Mouse (Mus musculus) heart, embryonic 11.5 days (tissue): Measurements from ENCODE around the gene Dguok. TPM values are rescaled to one million over a fixed set of nuclear protein-coding genes. Genes with fewer than 3 reads are reported as not detected.

ENCODE experiments used
- ATAC-seq: fragments of 200-750 bp; cut with Nextera tagmentation; replicated peaks from 2 replicates; pipeline ENCODE4 v1.8.0; 2017; ENCODE audit warnings: moderate library complexity; ENCODE audit not compliant: insufficient number of reproducible peaks, low FRiP score, low TSS enrichment
- H3K27ac ChIP-seq: fragments of 300-500 bp; sonication (generic); 2 replicates; pipeline ENCODE4 v1.5.1; 2014; ENCODE audit warnings: mild to moderate bottlenecking, low read depth, low read length
- H3K27me3 ChIP-seq: fragments of 300-500 bp; sonication (generic); 2 replicates; pipeline ENCODE4 v1.6.1; 2014; ENCODE audit warnings: mild to moderate bottlenecking, low read length, mixed read lengths; ENCODE audit not compliant: control insufficient read depth, insufficient read depth
- H3K36me3 ChIP-seq: fragments of 300-500 bp; sonication (generic); 2 replicates; pipeline ENCODE4 v1.6.1; 2014; ENCODE audit warnings: mild to moderate bottlenecking, low read length, moderate library complexity, mixed read lengths; ENCODE audit not compliant: control insufficient read depth, insufficient read depth
- H3K4me1 ChIP-seq: fragments of 300-500 bp; sonication (generic); 2 replicates; pipeline ENCODE4 v1.6.1; 2014; ENCODE audit warnings: low read length; ENCODE audit not compliant: control insufficient read depth, insufficient read depth
- H3K4me2 ChIP-seq: fragments of 300-500 bp; sonication (generic); 2 replicates; pipeline ENCODE4 v1.6.1; 2014; ENCODE audit warnings: mild to moderate bottlenecking, moderate library complexity
- H3K4me3 ChIP-seq: fragments of 300-500 bp; sonication (generic); 2 replicates; pipeline ENCODE4 v1.5.1; 2014; ENCODE audit warnings: low read depth, low read length
- H3K9ac ChIP-seq: fragments of 300-500 bp; sonication (generic); 2 replicates; pipeline ENCODE4 v1.6.1; 2014; ENCODE audit warnings: mild to moderate bottlenecking, low read depth, low read length, moderate library complexity
- H3K9me3 ChIP-seq: fragments of 300-500 bp; sonication (generic); replicated peaks from 2 replicates; pipeline ENCODE4 v1.6.1; 2016; ENCODE audit warnings: low read length; ENCODE audit not compliant: control insufficient read depth
- WGBS: fragments of 180-500 bp; shearing (Covaris S2); extraction: QIAGEN DNeasy Blood & Tissue Kit; methylation state at CpG from one replicate; pipeline ENCODE4 v1.1.7; 2014; ENCODE audit not compliant: insufficient replicate concordance; 5-methylcytosine and 5-hydroxymethylcytosine counted together
- polyA plus RNA-seq: library from polyadenylated mRNA; unstranded; fragments of >200 nt; fragmentation: Nextera tagmentation; extraction: Ambion mirVana; gene quantifications from 2 replicates; pipeline ENCODE4 v1.2.1, GENCODE M21; 2014

Dguok gene
- polyA plus RNA-seq, 1 experiment from 2014 or later: 47.9 TPM

GRCm38 (mm10) chr6:83490622-83491021, 16.1 kb downstream of the Dguok start:
- no peak for ATAC-seq
- no peak overlapping the region for H3K4me2 ChIP-seq
- no peak overlapping the region for H3K27ac ChIP-seq
- 59% methylated on average over 4 of the region's 4 CpGs for WGBS
- peaks cover 17% of the 10 kb centered on the region for H3K36me3 ChIP-seq
- no peaks in the 10 kb centered on the region for H3K27me3 ChIP-seq
- no peak overlapping the region for H3K9ac ChIP-seq
- no peaks in the 10 kb centered on the region for H3K4me1 ChIP-seq
- no peak overlapping the region for H3K4me3 ChIP-seq
- H3K9me3 ChIP-seq: no peaks in the 10 kb centered on the region

GRCm38 (mm10) chr6:83488200-83488599, 18.6 kb downstream of the Dguok start:
- H3K27me3 ChIP-seq: no peaks in the 10 kb centered on the region
- 91% methylated on average over 5 of the region's 5 CpGs for WGBS
- no peak for ATAC-seq
- no peak overlapping the region for H3K4me2 ChIP-seq
- no peaks in the 10 kb centered on the region for H3K4me1 ChIP-seq
- H3K36me3 ChIP-seq: peaks cover 23% of the 10 kb centered on the region
- H3K27ac ChIP-seq: no peak overlapping the region
- no peak overlapping the region for H3K4me3 ChIP-seq
- H3K9ac ChIP-seq: no peak overlapping the region
- no peaks in the 10 kb centered on the region for H3K9me3 ChIP-seq

GRCm38 (mm10) chr6:83487298-83487697, 19.5 kb downstream of the Dguok start:
- Histone ChIP-seq H3K27me3 (no peaks in the 10 kb centered on the region), H3K4me3 (no peak overlapping the region), H3K36me3 (peaks cover 21% of the 10 kb centered on the region), H3K4me1 (no peaks in the 10 kb centered on the region), H3K9ac (no peak overlapping the region), H3K4me2 (no peak overlapping the region), H3K27ac (no peak overlapping the region), H3K9me3 (no peaks in the 10 kb centered on the region)
- no peak for ATAC-seq
- WGBS: 86% methylated on average over 4 of the region's 4 CpGs

GRCm38 (mm10) chr6:83485854-83486253, 20.9 kb downstream of the Dguok start:
- H3K4me1 ChIP-seq: no peaks in the 10 kb centered on the region
- ATAC-seq: no peak
- WGBS: 64% methylated on average over 4 of the region's 4 CpGs
- no peaks in the 10 kb centered on the region for H3K9me3 ChIP-seq
- no peak overlapping the region for H3K4me3 ChIP-seq
- no peaks in the 10 kb centered on the region for H3K27me3 ChIP-seq
- H3K27ac ChIP-seq: no peak overlapping the region
- H3K9ac ChIP-seq: no peak overlapping the region
- no peak overlapping the region for H3K4me2 ChIP-seq
- peaks cover 26% of the 10 kb centered on the region for H3K36me3 ChIP-seq

GRCm38 (mm10) chr6:83483776-83484175, 23.0 kb downstream of the Dguok start:
- Histone ChIP-seq H3K9me3 (no peaks in the 10 kb centered on the region), H3K36me3 (peaks cover 23% of the 10 kb centered on the region), H3K4me3 (no peak overlapping the region), H3K4me2 (no peak overlapping the region), H3K27me3 (no peaks in the 10 kb centered on the region), H3K9ac (no peak overlapping the region), H3K4me1 (no peaks in the 10 kb centered on the region), H3K27ac (no peak overlapping the region)
- 93% methylated on average over 7 of the region's 7 CpGs for WGBS
- ATAC-seq: no peak

- Histone ChIP-seq H3K4me3 (no peak overlapping the region), H3K4me2 (no peak overlapping the region), H3K4me1 (no peaks in the 10 kb centered on the region), H3K36me3 (peaks cover 26% of the 10 kb centered on the region), H3K27me3 (no peaks in the 10 kb centered on the region), H3K9ac (no peak overlapping the region), H3K9me3 (no peaks in the 10 kb centered on the region), H3K27ac (no peak overlapping the region)
- ATAC-seq: no peak
- WGBS: 58% methylated on average over 10 of the region's 10 CpGs
Observed at GRCm38 (mm10) chr6:83482418-83483085, 24.2 kb downstream of the Dguok start.

GRCm38 (mm10) chr6:83480019-83480655, 26.6 kb downstream of the Dguok start:
- Histone ChIP-seq H3K9ac (no peak overlapping the region), H3K4me3 (no peak overlapping the region), H3K4me1 (no peaks in the 10 kb centered on the region), H3K36me3 (peaks cover 17% of the 10 kb centered on the region), H3K9me3 (no peaks in the 10 kb centered on the region), H3K27ac (no peak overlapping the region), H3K27me3 (no peaks in the 10 kb centered on the region), H3K4me2 (no peak overlapping the region)
- WGBS: 85% methylated on average over 6 of the region's 6 CpGs
- no peak for ATAC-seq

- Histone ChIP-seq H3K4me1 (no peaks in the 10 kb centered on the region), H3K9me3 (no peaks in the 10 kb centered on the region), H3K9ac (no peak overlapping the region), H3K27me3 (no peaks in the 10 kb centered on the region), H3K36me3 (peaks cover 15% of the 10 kb centered on the region), H3K27ac (no peak overlapping the region), H3K4me3 (no peak overlapping the region), H3K4me2 (no peak overlapping the region)
- WGBS: 70% methylated on average over 2 of the region's 2 CpGs
- ATAC-seq: no peak
Observed at GRCm38 (mm10) chr6:83479193-83479592, 27.6 kb downstream of the Dguok start.

GRCm38 (mm10) chr6:83478628-83479027, 28.1 kb downstream of the Dguok start:
- H3K9ac ChIP-seq: no peak overlapping the region
- no peak overlapping the region for H3K4me3 ChIP-seq
- no peaks in the 10 kb centered on the region for H3K27me3 ChIP-seq
- WGBS: 90% methylated on average over 7 of the region's 7 CpGs
- peaks cover 15% of the 10 kb centered on the region for H3K36me3 ChIP-seq
- no peak overlapping the region for H3K27ac ChIP-seq
- no peak for ATAC-seq
- H3K4me1 ChIP-seq: no peaks in the 10 kb centered on the region
- H3K9me3 ChIP-seq: no peaks in the 10 kb centered on the region
- H3K4me2 ChIP-seq: no peak overlapping the region
